Mouse (Mus musculus) MEL (cell line): ENCODE measurements at regions not wholly inside any gene's neighbourhood (a gene's known extent, or its start where the extent isn't known, plus 50 kb on each side); places are given as distances from the start of the nearest gene placed in this dataset.

Experiments
- DNase-seq: peaks from one replicate; pipeline ENCODE4 v3.0.0; 2011; ENCODE audit warnings: low read depth, low spot score
- H3K27ac ChIP-seq: 2 replicates; pipeline ENCODE4 v1.5.1; 2012; ENCODE audit warnings: low read depth, mild to moderate bottlenecking, control low read depth, low read length, moderate library complexity; ENCODE audit not compliant: control insufficient read depth
- H3K27me3 ChIP-seq, 2 experiments: fragments of 150-350 bp in 1 of 2; sonication (generic) in 1 of 2; 2 replicates each; pipeline ENCODE4 v1.6.1; 2012; ENCODE audit warnings: low read length in 2 of 2, mild to moderate bottlenecking in 2 of 2, improper control_type of control experiment in 1 of 2, moderate library complexity in 1 of 2; ENCODE audit not compliant: insufficient read depth in 2 of 2, control insufficient read depth in 1 of 2
- H3K36me3 ChIP-seq, 2 experiments: 2 replicates each; pipeline ENCODE4 v1.6.1; 2012 to 2014; ENCODE audit warnings: low read length in 2 of 2, improper control_type of control experiment in 1 of 2, inconsistent platforms in 1 of 2, mild to moderate bottlenecking in 1 of 2; ENCODE audit not compliant: insufficient read depth in 2 of 2, control insufficient read depth in 1 of 2
- H3K4me1 ChIP-seq, 2 experiments: fragments of 150-350 bp in 1 of 2; sonication (generic) in 1 of 2; 2 replicates each; pipeline ENCODE4 v1.6.1; 2012; ENCODE audit warnings: low read length in 2 of 2, improper control_type of control experiment in 1 of 2, mild to moderate bottlenecking in 1 of 2; ENCODE audit not compliant: insufficient read depth in 2 of 2, control insufficient read depth in 1 of 2
- H3K4me3 ChIP-seq, 2 experiments: fragments of 150-350 bp in 1 of 2; sonication (generic) in 1 of 2; 2 replicates each; pipeline ENCODE4 v1.5.1; 2012; ENCODE audit warnings: low read depth in 2 of 2, low read length in 2 of 2, mild to moderate bottlenecking in 2 of 2, moderate library complexity in 2 of 2, control low read depth in 1 of 2, improper control_type of control experiment in 1 of 2; ENCODE audit not compliant: control insufficient read depth in 1 of 2, insufficient read depth in 1 of 2
- H3K79me2 ChIP-seq: 2 replicates; pipeline ENCODE4 v1.6.1; 2012; ENCODE audit warnings: mild to moderate bottlenecking, low read length, moderate library complexity; ENCODE audit not compliant: control insufficient read depth, poor library complexity, insufficient read depth
- H3K9ac ChIP-seq: 2 replicates; pipeline ENCODE4 v1.6.1; 2012; ENCODE audit warnings: low read depth, mild to moderate bottlenecking, control low read depth, low read length, moderate library complexity; ENCODE audit not compliant: control insufficient read depth, poor library complexity, severe bottlenecking
- H3K9me3 ChIP-seq: fragments of 150-350 bp; sonication (generic); replicated peaks from 2 replicates; pipeline ENCODE4 v1.6.1; 2012; ENCODE audit warnings: mild to moderate bottlenecking, low read length, improper control_type of control experiment, moderate library complexity; ENCODE audit not compliant: insufficient read depth
- CHD1 ChIP-seq: IDR thresholded peaks from 2 replicates; pipeline ENCODE4 v1.6.1; 2012; ENCODE audit warnings: low read depth, mild to moderate bottlenecking, inconsistent platforms, low read length, improper control_type of control experiment
- HCFC1 ChIP-seq: IDR thresholded peaks from 2 replicates; pipeline ENCODE4 v1.6.1; 2012; ENCODE audit warnings: low read depth, mild to moderate bottlenecking, inconsistent platforms, low read length, improper control_type of control experiment, moderate library complexity
- KAT2A ChIP-seq: conservative IDR thresholded peaks from 2 replicates; pipeline ENCODE4 v1.6.1; 2012; ENCODE audit warnings: low read depth, low read length, improper control_type of control experiment, inconsistent platforms
- MAFK ChIP-seq: IDR thresholded peaks from 2 replicates; pipeline ENCODE4 v1.6.1; 2011; ENCODE audit warnings: low read depth, mild to moderate bottlenecking, low read length, improper control_type of control experiment, borderline replicate concordance
- MAX ChIP-seq: IDR thresholded peaks from 2 replicates; pipeline ENCODE4 v1.6.1; 2011; ENCODE audit warnings: low read length, improper control_type of control experiment
- MAZ ChIP-seq: IDR thresholded peaks from 2 replicates; pipeline ENCODE4 v1.6.1; 2012; ENCODE audit warnings: low read depth, mild to moderate bottlenecking, inconsistent platforms, low read length, improper control_type of control experiment
- MXI1 ChIP-seq: IDR thresholded peaks from 2 replicates; pipeline ENCODE4 v1.6.1; 2011; ENCODE audit warnings: mild to moderate bottlenecking, low read depth, low read length, improper control_type of control experiment
- MYB ChIP-seq: IDR thresholded peaks from 2 replicates; pipeline ENCODE4 v1.6.1; 2011; ENCODE audit warnings: mild to moderate bottlenecking, low read depth, low read length, improper control_type of control experiment
- MYC ChIP-seq: IDR thresholded peaks from 2 replicates; pipeline ENCODE4 v1.6.1; 2011; ENCODE audit warnings: low read depth, mild to moderate bottlenecking, low read length, improper control_type of control experiment, moderate library complexity
- NRF1 ChIP-seq: IDR thresholded peaks from 2 replicates; pipeline ENCODE4 v1.6.1; 2014; ENCODE audit warnings: low read depth, mild to moderate bottlenecking, inconsistent platforms, low read length, improper control_type of control experiment, moderate library complexity; ENCODE audit not compliant: poor library complexity, insufficient read depth, severe bottlenecking
- POLR2AphosphoS2 ChIP-seq: IDR thresholded peaks from 2 replicates; pipeline ENCODE4 v1.6.1; 2011; ENCODE audit warnings: low read length, improper control_type of control experiment
- SIN3A ChIP-seq: IDR thresholded peaks from 2 replicates; pipeline ENCODE4 v1.6.1; 2012; ENCODE audit warnings: low read length, improper control_type of control experiment, inconsistent platforms
- TAL1 ChIP-seq: IDR thresholded peaks from 2 replicates; pipeline ENCODE4 v1.6.1; 2012; ENCODE audit warnings: mild to moderate bottlenecking, inconsistent platforms, low read length, moderate library complexity, mixed read lengths
- TBP ChIP-seq: IDR thresholded peaks from 2 replicates; pipeline ENCODE4 v1.8.0; 2011; ENCODE audit warnings: low read depth, low read length, improper control_type of control experiment
- UBTF ChIP-seq: IDR thresholded peaks from 2 replicates; pipeline ENCODE4 v1.6.1; 2012; ENCODE audit warnings: low read depth, mild to moderate bottlenecking, inconsistent platforms, low read length, improper control_type of control experiment, moderate library complexity, borderline replicate concordance; ENCODE audit not compliant: insufficient read depth
- USF2 ChIP-seq, 2 experiments: IDR thresholded peaks; 2 replicates each; pipeline ENCODE4 v1.6.1; 2011 to 2012; ENCODE audit warnings: improper control_type of control experiment in 2 of 2, low read length in 2 of 2, borderline replicate concordance in 1 of 2, inconsistent platforms in 1 of 2, low read depth in 1 of 2, mild to moderate bottlenecking in 1 of 2; ENCODE audit not compliant: insufficient read depth in 1 of 2
- ZC3H11A ChIP-seq: IDR thresholded peaks from 2 replicates; pipeline ENCODE4 v1.6.1; 2012; ENCODE audit warnings: low read depth, mild to moderate bottlenecking, inconsistent platforms, low read length, improper control_type of control experiment

DNA sequence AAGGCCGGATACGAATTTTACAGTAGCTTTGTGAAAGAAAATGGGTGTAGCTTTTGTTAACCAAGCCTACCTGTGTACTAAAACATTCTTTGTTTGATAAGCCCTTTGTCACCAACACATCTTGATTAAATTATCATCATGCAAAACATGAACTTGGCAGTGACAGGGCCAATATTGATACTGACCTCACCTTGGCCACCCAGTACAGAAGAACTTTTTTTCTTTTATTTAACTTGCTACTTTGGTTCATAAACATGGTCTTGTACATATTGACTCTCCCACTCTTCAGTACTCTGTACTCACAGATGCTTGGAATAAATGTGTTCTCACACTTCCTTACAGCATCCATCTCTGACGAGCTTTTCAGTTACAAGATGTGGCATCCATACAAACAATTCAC, 570.0 kb upstream of the Klf4 start:
- H3K9ac ChIP-seq, result no peak overlapping the region
- TF ChIP-seq MYB (no peak), SIN3A (no peak), MAZ (no peak), CHD1 (no peak), MAX (no peak), ZC3H11A (no peak), TBP (no peak)
- no peak for DNase-seq
- H3K36me3 ChIP-seq, result no peaks in the 10 kb centered on the region
- H3K79me2 ChIP-seq, result no peaks in the 10 kb centered on the region
- no peaks in the 10 kb centered on the region for H3K4me1 ChIP-seq
- no peak overlapping the region for H3K27ac ChIP-seq
- H3K9me3 ChIP-seq, result no peaks in the 10 kb centered on the region
- H3K27me3 ChIP-seq, result no peaks in the 10 kb centered on the region
- no peak overlapping the region for H3K4me3 ChIP-seq

DNA sequence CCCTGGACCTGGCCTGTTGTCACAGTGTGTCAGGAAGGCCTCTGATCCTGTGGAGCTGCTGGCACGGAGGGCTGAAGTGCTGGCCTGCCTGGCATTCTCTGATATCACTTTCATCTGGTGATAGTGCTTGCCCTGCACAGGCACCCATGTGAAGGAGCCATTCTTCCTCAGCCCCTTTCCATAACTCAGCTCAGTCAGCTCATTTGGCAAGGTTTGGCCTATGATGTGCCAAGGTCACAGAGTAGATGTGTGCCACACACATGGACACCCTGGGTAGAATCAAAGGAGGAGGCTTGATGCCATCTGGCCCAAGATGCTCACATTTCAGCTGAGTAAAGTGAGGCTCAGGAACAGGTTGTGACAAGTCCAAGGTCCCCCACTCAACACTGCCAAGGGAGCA, 558.5 kb upstream of the Klf4 start:
- Histone ChIP-seq H3K4me3 (no peak overlapping the region), H3K9me3 (no peaks in the 10 kb centered on the region), H3K79me2 (no peaks in the 10 kb centered on the region), H3K27me3 (no peaks in the 10 kb centered on the region), H3K36me3 (no peaks in the 10 kb centered on the region), H3K4me1 (no peaks in the 10 kb centered on the region), H3K9ac (no peak overlapping the region), H3K27ac (no peak overlapping the region)
- DNase-seq, result no peak
- TF ChIP-seq TAL1, result no peak
- TF ChIP-seq MYC, result no peak
- no peak for TF ChIP-seq POLR2AphosphoS2
- no peak for TF ChIP-seq UBTF
- no peak for TF ChIP-seq NRF1
- no peak for TF ChIP-seq MXI1
- no peak for TF ChIP-seq MAFK
- no peak for TF ChIP-seq HCFC1
- no peak for TF ChIP-seq TBP
- no peak for TF ChIP-seq KAT2A
- no peak for TF ChIP-seq USF2 (IDR thresholded peaks at IDR 0.05; ENCODE audit: borderline replicate concordance in 1 of 2, insufficient read depth in 1 of 2, low read depth in 1 of 2, low read length in 2 of 2)
